Mouse (Mus musculus): ENCODE data around the gene Fam189b.

GRCm38 (mm10) chr3:89193351-89193750, 10.4 kb downstream of the Fam189b start:
- TF ChIP-seq POLR2A (IDR thresholded peaks at IDR 0.05; ENCODE audit: low read depth, low read length) (no peak), CTCF (IDR thresholded peaks at IDR 0.05; ENCODE audit: extremely low read depth, insufficient read length, insufficient replicate concordance, low read depth, low read length) (no peak)

All from small intestine, adult 2 months (tissue).